ENCODE assay signal across 7 mouse cellular contexts in the genomic region with DNA sequence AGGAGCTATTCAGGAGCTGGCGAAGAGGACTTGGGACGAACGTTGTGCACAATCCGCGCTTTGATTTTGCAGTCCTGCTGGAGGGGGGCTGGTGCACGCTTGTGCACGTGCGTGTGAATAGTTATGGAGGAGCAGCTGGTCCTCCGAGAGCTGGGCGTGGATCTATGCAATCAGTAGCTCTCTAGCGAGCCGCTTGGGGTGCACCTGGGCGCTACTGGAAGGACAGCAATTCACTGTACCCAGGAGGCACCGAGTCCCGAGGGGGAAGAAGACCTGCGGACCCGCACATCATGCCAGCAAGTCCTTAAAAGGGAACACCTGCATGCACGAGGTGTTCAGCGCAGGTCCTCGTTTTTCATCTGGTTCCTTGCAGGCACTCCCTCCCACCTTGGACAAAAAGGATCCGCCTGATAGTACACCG. TPM values are rescaled to one million over a fixed set of nuclear protein-coding genes. Genes with fewer than 3 reads are reported as not detected.
DNase-seq lines count a peak whose midpoint lies in the region; ATAC-seq and TF ChIP-seq lines count a peak whose summit lies in the region.

No protein-coding gene starts in this region.

- WGBS in forebrain, embryonic 14.5 days: 1% methylated on average over 22 of the region's 22 CpGs
- WGBS in intestine, embryonic 15.5 days: 2% methylated on average over 22 of the region's 22 CpGs
- WGBS in limb, embryonic 10.5 days: 2% methylated on average over 22 of the region's 22 CpGs
- WGBS in midbrain, embryonic 13.5 days: under 1% methylated on average over 22 of the region's 22 CpGs

- H3K9me3 ChIP-seq in E14TG2a.4 (ENCODE audit: low read length): no peaks in the 10 kb centered on the region
- H3K9me3 ChIP-seq in forebrain, embryonic 14.5 days (replicated peaks; ENCODE audit: control insufficient read depth, low read length): no peaks in the 10 kb centered on the region
- H3K9me3 ChIP-seq in intestine, embryonic 15.5 days: no peaks in the 10 kb centered on the region
- no peaks in the 10 kb centered on the region for H3K9me3 ChIP-seq in limb, embryonic 10.5 days (replicated peaks)
- no peaks in the 10 kb centered on the region for H3K9me3 ChIP-seq in midbrain, embryonic 13.5 days

- DNase-seq in forebrain, embryonic 14.5 days (ENCODE audit: low spot score): peak; percentile 79
- peak; percentile 60 for DNase-seq in limb, embryonic 10.5 days (ENCODE audit: low spot score)
- DNase-seq in splenic B cell, adult 2 months (ENCODE audit: low read depth, low spot score): peak; percentile 68

- H3K4me2 ChIP-seq in forebrain, embryonic 14.5 days (ENCODE audit: low read length): peak overlapping the region; percentile 99
- H3K4me2 ChIP-seq in intestine, embryonic 15.5 days (replicated peaks): peak overlapping the region; percentile 99
- H3K4me2 ChIP-seq in midbrain, embryonic 13.5 days (replicated peaks): peak overlapping the region; percentile 99

- no peak overlapping the region for H3K27ac ChIP-seq in bone marrow macrophage, adult 2 months (ENCODE audit: insufficient read depth, low read depth, low read length)
- 0 out of 2 replicates have a peak overlapping the region, but pooled peaks have one; percentile 2 for H3K27ac ChIP-seq in forebrain, embryonic 14.5 days (ENCODE audit: low read depth, low read length)
- H3K27ac ChIP-seq in intestine, embryonic 15.5 days: no peak overlapping the region
- peak overlapping the region; percentile 88 for H3K27ac ChIP-seq in limb, embryonic 10.5 days
- H3K27ac ChIP-seq in midbrain, embryonic 13.5 days: peak overlapping the region; percentile 53; the same call in 1 of the 2 replicates

- H3K4me3 ChIP-seq in E14TG2a.4 (replicated peaks; ENCODE audit: low read length): peak overlapping the region; percentile 82
- H3K4me3 ChIP-seq in bone marrow macrophage, adult 2 months (ENCODE audit: insufficient read depth, low read length): peak overlapping the region; percentile 42
- peak overlapping the region; percentile 58 for H3K4me3 ChIP-seq in forebrain, embryonic 14.5 days (ENCODE audit: low read depth, low read length)
- H3K4me3 ChIP-seq in intestine, embryonic 15.5 days (replicated peaks): peak overlapping the region; percentile 66
- peak overlapping the region; percentile 76 for H3K4me3 ChIP-seq in limb, embryonic 10.5 days
- H3K4me3 ChIP-seq in midbrain, embryonic 13.5 days (replicated peaks): peak overlapping the region; percentile 76

- peak; percentile 42 for ATAC-seq in forebrain, embryonic 14.5 days
- peak; percentile 57 for ATAC-seq in intestine, embryonic 15.5 days
- ATAC-seq in midbrain, embryonic 13.5 days: peak; percentile 49

- H3K9ac ChIP-seq in forebrain, embryonic 14.5 days (ENCODE audit: low read length): peak overlapping the region; percentile 49
- H3K9ac ChIP-seq in intestine, embryonic 15.5 days: 0 out of 2 replicates have a peak overlapping the region, but pooled peaks have one; percentile 30
- H3K9ac ChIP-seq in midbrain, embryonic 13.5 days (replicated peaks): peak overlapping the region; percentile 62

- no peak for TF ChIP-seq POLR2A in bone marrow macrophage, adult 2 months (IDR thresholded peaks at IDR 0.05; ENCODE audit: borderline replicate concordance, low read depth, low read length)

- no peak for TF ChIP-seq CTCF in E14TG2a.4 (conservative IDR thresholded peaks at IDR 0.05; ENCODE audit: low read length)
- TF ChIP-seq CTCF in bone marrow macrophage, adult 2 months (IDR thresholded peaks at IDR 0.05; ENCODE audit: low read depth, low read length): no peak

- H3K27me3 ChIP-seq in E14TG2a.4 (ENCODE audit: insufficient read depth, low read length): peaks cover 75% of the 10 kb centered on the region
- 0 out of 2 replicates have a peak, but pooled peaks cover 3% of the 10 kb centered on the region for H3K27me3 ChIP-seq in forebrain, embryonic 14.5 days (replicated peaks; ENCODE audit: control insufficient read depth, insufficient read depth, low read length)
- 0 out of 2 replicates have a peak, but pooled peaks cover 2% of the 10 kb centered on the region for H3K27me3 ChIP-seq in intestine, embryonic 15.5 days (replicated peaks)
- H3K27me3 ChIP-seq in limb, embryonic 10.5 days (ENCODE audit: low read depth, poor library complexity, severe bottlenecking): peaks cover 26% of the 10 kb centered on the region
- H3K27me3 ChIP-seq in midbrain, embryonic 13.5 days: peaks cover 7% of the 10 kb centered on the region
- no peaks in the 10 kb centered on the region for H3K27me3 ChIP-seq in splenic B cell, adult 2 months (ENCODE audit: control insufficient read depth, insufficient read depth, low read length, poor library complexity, severe bottlenecking)

- peaks cover 20% of the 10 kb centered on the region for H3K4me1 ChIP-seq in E14TG2a.4 (replicated peaks; ENCODE audit: low read depth, low read length)
- H3K4me1 ChIP-seq in bone marrow macrophage, adult 2 months (ENCODE audit: control insufficient read depth, insufficient read depth, low read length): peaks cover 14% of the 10 kb centered on the region
- peaks cover 27% of the 10 kb centered on the region for H3K4me1 ChIP-seq in forebrain, embryonic 14.5 days (ENCODE audit: control insufficient read depth, insufficient read depth, low read length)
- peaks cover 21% of the 10 kb centered on the region for H3K4me1 ChIP-seq in intestine, embryonic 15.5 days (replicated peaks)
- H3K4me1 ChIP-seq in limb, embryonic 10.5 days: peaks cover 54% of the 10 kb centered on the region
- H3K4me1 ChIP-seq in midbrain, embryonic 13.5 days (replicated peaks): peaks cover 46% of the 10 kb centered on the region

- H3K36me3 ChIP-seq in E14TG2a.4 (ENCODE audit: insufficient read depth, low read length): no peaks in the 10 kb centered on the region
- no peaks in the 10 kb centered on the region for H3K36me3 ChIP-seq in forebrain, embryonic 14.5 days (ENCODE audit: control insufficient read depth, insufficient read depth, low read length)
- no peaks in the 10 kb centered on the region for H3K36me3 ChIP-seq in intestine, embryonic 15.5 days
- H3K36me3 ChIP-seq in limb, embryonic 10.5 days: no peaks in the 10 kb centered on the region
- H3K36me3 ChIP-seq in midbrain, embryonic 13.5 days: no peaks in the 10 kb centered on the region
- H3K36me3 ChIP-seq in splenic B cell, adult 2 months (ENCODE audit: control insufficient read depth, insufficient read depth, low read length, poor library complexity, severe bottlenecking): no peaks in the 10 kb centered on the region

RNA-seq across cellular contexts. Expression of gene Abtb2, which starts 0.9 kb away (rescaled TPM):
- 0.32 and 0.36 TPM in 2 replicates for polyA plus RNA-seq in bone marrow macrophage, adult 2 months (2012; ENCODE audit: insufficient read depth, insufficient read length, missing spikeins)
- 3.8 and 5.9 TPM in 2 replicates for polyA plus RNA-seq in forebrain, embryonic 14.5 days (2014; fragmentation: Nextera tagmentation; extraction: Ambion mirVana)
- polyA plus RNA-seq in intestine, embryonic 15.5 days (2015; fragmentation: Nextera tagmentation; extraction: Ambion mirVana): 4.5 and 4.8 TPM in 2 replicates
- polyA plus RNA-seq in limb, embryonic 10.5 days (2016; fragmentation: Nextera tagmentation; extraction: Ambion mirVana): 14.2 and 17.6 TPM in 2 replicates
- polyA plus RNA-seq in midbrain, embryonic 13.5 days (2015; fragmentation: Nextera tagmentation; extraction: Ambion mirVana): 11.2 and 12.8 TPM in 2 replicates

Comparison
In these comparisons a context has a peak if more than half of its experiments do, and no peak if none do; other contexts are left out.
1. H3K27ac ChIP-seq: peak in forebrain, embryonic 14.5 days (single experiment), limb, embryonic 10.5 days (single experiment) and midbrain, embryonic 13.5 days (single experiment); none in bone marrow macrophage, adult 2 months (single experiment) and intestine, embryonic 15.5 days (single experiment).
2. Peak in every context shown above with its lines, with median percentiles within 50 percentile points of each other: H3K4me3 ChIP-seq, ATAC-seq, DNase-seq, H3K4me2 ChIP-seq and H3K9ac ChIP-seq.